Mouse (Mus musculus) heart, postnatal 0 days (tissue): ENCODE data around the gene Mamdc4.

Experiments
- CTCF ChIP-seq: IDR thresholded peaks from 2 replicates; pipeline ENCODE4 v1.5.1; 2016; ENCODE audit warnings: antibody characterized with exemption, control low read depth, low read depth
- EP300 ChIP-seq: IDR thresholded peaks from 2 replicates; pipeline ENCODE4 v1.6.1; 2016; ENCODE audit warnings: antibody characterized with exemption, low read depth

GRCm38 (mm10) chr2:25573068-25573467 is 1.6 kb downstream of the Mamdc4 start:
- TF ChIP-seq CTCF (no peak), EP300 (no peak)
